Mouse (Mus musculus): ENCODE measurements around the gene Actn4. TPM values are rescaled to one million over a fixed set of nuclear protein-coding genes. Genes with fewer than 3 reads are reported as not detected.
"Not testable (repeated sequence)": the region's sequence is repeated elsewhere in the genome, so short reads cannot be mapped to it uniquely, and the experiment has no call there.

Gene Actn4
- total and polyA plus RNA-seq, 3 experiments, result 60.5 to 267 TPM; not detected in 1

- no peak for TF ChIP-seq MXI1 (IDR thresholded peaks at IDR 0.05; ENCODE audit: low read depth, low read length)
These were observed 7.1 kb upstream of the Actn4 start (continued) for GRCm38 (mm10) chr7:28969271-28969670.

- H3K4me1 ChIP-seq (ENCODE audit: control insufficient read depth in 1 of 2, insufficient read depth in 2 of 2, low read length in 2 of 2); H3K4me3 ChIP-seq (ENCODE audit: control insufficient read depth in 1 of 2, insufficient read depth in 1 of 2, low read depth in 2 of 2, low read length in 2 of 2); DNase-seq (ENCODE audit: low read depth, low spot score): not testable (repeated sequence)
These were observed 6.0 kb upstream of the Actn4 start for GRCm38 (mm10) chr7:28968120-28968519.

GRCm38 (mm10) chr7:28966751-28967505 is 4.8 kb upstream of the Actn4 start:
- H3K27me3 ChIP-seq (ENCODE audit: control insufficient read depth in 1 of 2, insufficient read depth in 2 of 2, low read length in 2 of 2), result no peaks in the 10 kb centered on the region
- no peak for TF ChIP-seq RCOR1 (IDR thresholded peaks at IDR 0.05; ENCODE audit: low read depth, low read length)
- TF ChIP-seq CHD1 (IDR thresholded peaks at IDR 0.05; ENCODE audit: low read depth, low read length), result no peak
- no peak for TF ChIP-seq GABPA (IDR thresholded peaks at IDR 0.05; ENCODE audit: low read depth, low read length)
- no peak for TF ChIP-seq SIN3A (IDR thresholded peaks at IDR 0.05; ENCODE audit: low read length)
- no peak for TF ChIP-seq MXI1 (IDR thresholded peaks at IDR 0.05; ENCODE audit: low read depth, low read length)
- TF ChIP-seq GATA1 (IDR thresholded peaks at IDR 0.05; ENCODE audit: low read depth, low read length), result no peak
- TF ChIP-seq POLR2A (IDR thresholded peaks at IDR 0.05; ENCODE audit: control insufficient read depth in 1 of 2, insufficient read depth in 1 of 2, low read depth in 1 of 2, low read length in 2 of 2, poor library complexity in 1 of 2), result no peak
- TF ChIP-seq JUND (IDR thresholded peaks at IDR 0.05; ENCODE audit: low read depth, low read length), result no peak
- TF ChIP-seq ZKSCAN1 (IDR thresholded peaks at IDR 0.05; ENCODE audit: low read depth, low read length), result no peak
- no peak for TF ChIP-seq USF2 (IDR thresholded peaks at IDR 0.05; ENCODE audit: borderline replicate concordance in 1 of 2, insufficient read depth in 1 of 2, low read depth in 1 of 2, low read length in 2 of 2)
- TF ChIP-seq USF1 (IDR thresholded peaks at IDR 0.05; ENCODE audit: low read depth, low read length), result no peak
- no peak for TF ChIP-seq ZMIZ1 (IDR thresholded peaks at IDR 0.05; ENCODE audit: low read depth, low read length)
- TF ChIP-seq ETS1 (IDR thresholded peaks at IDR 0.05; ENCODE audit: low read depth, low read length), result no peak
- TF ChIP-seq RAD21 (IDR thresholded peaks at IDR 0.05; ENCODE audit: low read depth, low read length), result no peak
- TF ChIP-seq BHLHE40 (IDR thresholded peaks at IDR 0.05; ENCODE audit: borderline replicate concordance, low read depth, low read length), result no peak
- TF ChIP-seq POLR2AphosphoS2 (IDR thresholded peaks at IDR 0.05; ENCODE audit: low read length), result no peak
- TF ChIP-seq NRF1 (IDR thresholded peaks at IDR 0.05; ENCODE audit: insufficient read depth, low read depth, low read length, poor library complexity, severe bottlenecking), result no peak
- TF ChIP-seq CHD2 (IDR thresholded peaks at IDR 0.05; ENCODE audit: low read length), result no peak
- no peak for TF ChIP-seq UBTF (IDR thresholded peaks at IDR 0.05; ENCODE audit: borderline replicate concordance, insufficient read depth, low read depth, low read length)
- TF ChIP-seq MEF2A (IDR thresholded peaks at IDR 0.05; ENCODE audit: extremely low read depth, insufficient replicate concordance, low read depth, low read length, poor library complexity, severe bottlenecking), result no peak
- no peaks in the 10 kb centered on the region for H3K9me3 ChIP-seq (replicated peaks; ENCODE audit: insufficient read depth, low read length)
- no peak overlapping the region for H3K4me3 ChIP-seq (ENCODE audit: control insufficient read depth in 1 of 2, insufficient read depth in 1 of 2, low read depth in 2 of 2, low read length in 2 of 2)
- no peak for DNase-seq (ENCODE audit: low read depth, low spot score)
- no peak overlapping the region for H3K9ac ChIP-seq (ENCODE audit: control insufficient read depth, low read depth, low read length, poor library complexity, severe bottlenecking)
- no peak overlapping the region for H3K27ac ChIP-seq (ENCODE audit: control insufficient read depth, low read depth, low read length)
- peaks cover 0 to 13% of the 10 kb centered on the region in 2 experiments; a peak in 3 of 4 replicates for H3K36me3 ChIP-seq (ENCODE audit: control insufficient read depth in 1 of 2, insufficient read depth in 2 of 2, low read length in 2 of 2)
- peaks cover 10 to 13% of the 10 kb centered on the region in 2 experiments; a peak in 3 of 4 replicates for H3K4me1 ChIP-seq (ENCODE audit: control insufficient read depth in 1 of 2, insufficient read depth in 2 of 2, low read length in 2 of 2)
- H3K79me2 ChIP-seq (ENCODE audit: control insufficient read depth, insufficient read depth, low read length, poor library complexity), result peaks cover 4% of the 10 kb centered on the region

More at GRCm38 (mm10) chr7:28968120-28968519, 6.0 kb upstream of the Actn4 start:
- not testable (repeated sequence) for H3K9ac ChIP-seq (ENCODE audit: control insufficient read depth, low read depth, low read length, poor library complexity, severe bottlenecking); H3K79me2 ChIP-seq (ENCODE audit: control insufficient read depth, insufficient read depth, low read length, poor library complexity); H3K27ac ChIP-seq (ENCODE audit: control insufficient read depth, low read depth, low read length); H3K27me3 ChIP-seq (ENCODE audit: control insufficient read depth in 1 of 2, insufficient read depth in 2 of 2, low read length in 2 of 2); H3K36me3 ChIP-seq (ENCODE audit: control insufficient read depth in 1 of 2, insufficient read depth in 2 of 2, low read length in 2 of 2); H3K9me3 ChIP-seq (replicated peaks; ENCODE audit: insufficient read depth, low read length)

Data from MEL (cell line).